In genomic region chr5:113365921-113366320, GRCm38 (mm10) we compare ENCODE assay signal across 8 mouse cellular contexts. TPM values are rescaled to one million over a fixed set of nuclear protein-coding genes. Genes with fewer than 3 reads are reported as not detected.
DNase-seq lines count a peak whose midpoint lies in the region; ATAC-seq lines count a peak whose summit lies in the region.

No protein-coding gene starts in this region.

- no peaks in the 10 kb centered on the region for H3K36me3 ChIP-seq in forebrain, embryonic 10.5 days (replicated peaks)

- peak; percentile 49 to 73; a peak in 3 of 4 replicates for ATAC-seq in hematopoietic stem cell, adult 5-6 weeks (replicated peaks in 1 of 2; ENCODE audit: insufficient read depth in 1 of 2, low FRiP score in 2 of 2, low TSS enrichment in 1 of 2, low read depth in 1 of 2, poor library complexity in 2 of 2, severe bottlenecking in 2 of 2)
- peak; percentile 54 for ATAC-seq in megakaryocyte, adult 5-6 weeks (ENCODE audit: poor library complexity, severe bottlenecking)
- no peak; the same call in 1 of the 2 replicates for ATAC-seq in erythroblast, adult 5-6 weeks (replicated peaks; ENCODE audit: low FRiP score, poor library complexity, severe bottlenecking)

- H3K9me3 ChIP-seq in forebrain, embryonic 10.5 days = no peaks in the 10 kb centered on the region

- no peak overlapping the region for H3K27ac ChIP-seq in forebrain, embryonic 10.5 days

- H3K4me3 ChIP-seq in forebrain, embryonic 10.5 days = no peak overlapping the region

- H3K27me3 ChIP-seq in forebrain, embryonic 10.5 days (ENCODE audit: poor library complexity, severe bottlenecking) = peaks cover 26% of the 10 kb centered on the region

- peaks cover 4% of the 10 kb centered on the region; the same call in 1 of the 2 replicates for H3K4me1 ChIP-seq in forebrain, embryonic 10.5 days

- 4% methylated on average over 20 of the region's 20 CpGs for WGBS in forebrain, embryonic 10.5 days

- DNase-seq in Muller cell, postnatal 12 days (ENCODE audit: inconsistent ontology term) = peak; percentile 50
- DNase-seq in c-Kit-positive CD71-negative TER-119-negative erythroid progenitor cells, embryonic 14.5 days (ENCODE audit: low read depth) = peak; percentile 33
- peak; percentile 80 for DNase-seq in forebrain, embryonic 10.5 days (ENCODE audit: extremely low spot score, low spot score)
- DNase-seq in layer of hippocampus, postnatal 14 days (ENCODE audit: low spot score in 2 of 2) = peak; percentile 89 to 90
- peak; percentile 87 to 89 for DNase-seq in right cerebral cortex, postnatal 10 days (ENCODE audit: low spot score in 2 of 2)

RNA-seq across cellular contexts. Expression of gene Aym1, which starts 8.8 kb away (rescaled TPM):
- polyA plus RNA-seq in forebrain, embryonic 10.5 days (2016; fragmentation: Nextera tagmentation; extraction: Ambion mirVana) = not detected in 2 replicates
- not detected in 2 replicates for total RNA-seq in hematopoietic stem cell, adult 5-6 weeks (2017)
- not detected for total RNA-seq in layer of hippocampus, postnatal 14 days (2021)
- total RNA-seq in megakaryocyte, adult 5-6 weeks (2015) = not detected in 2 replicates
- not detected in 2 replicates for total RNA-seq in megakaryocyte, adult 5-6 weeks (2017)
- not detected in 2 replicates for total RNA-seq in erythroblast, adult 5-6 weeks (2015; ENCODE audit: low replicate concordance)
- not detected in 2 replicates for total RNA-seq in erythroblast, adult 5-6 weeks (2017; ENCODE audit: low replicate concordance)

RNA-seq across cellular contexts. Expression of gene Sgsm1, which starts 55.3 kb away (rescaled TPM):
- polyA plus RNA-seq in forebrain, embryonic 10.5 days (2016; fragmentation: Nextera tagmentation; extraction: Ambion mirVana) = 15.5 and 18.2 TPM in 2 replicates
- 8.2 and 20.1 TPM in 2 replicates for total RNA-seq in hematopoietic stem cell, adult 5-6 weeks (2017)
- total RNA-seq in layer of hippocampus, postnatal 14 days (2021) = 10 to 100 TPM; 67.8 to 73.2 TPM
- total RNA-seq in megakaryocyte, adult 5-6 weeks (2015) = not detected in 2 replicates
- total RNA-seq in megakaryocyte, adult 5-6 weeks (2017) = not detected in 2 replicates
- total RNA-seq in erythroblast, adult 5-6 weeks (2015; ENCODE audit: low replicate concordance) = not detected in 2 replicates
- total RNA-seq in erythroblast, adult 5-6 weeks (2017; ENCODE audit: low replicate concordance) = not detected in 2 replicates

Comparison
In these comparisons a context has a peak if more than half of its experiments do, and no peak if none do; other contexts are left out.
1. DNase-seq: peak in every context shown above with its lines; median percentile 90 in layer of hippocampus, postnatal 14 days; 88 in right cerebral cortex, postnatal 10 days; 80 in forebrain, embryonic 10.5 days; 50 in Muller cell, postnatal 12 days; 33 in c-Kit-positive CD71-negative TER-119-negative erythroid progenitor cells, embryonic 14.5 days.